Mouse (Mus musculus) ES-Bruce4 (cell line): ENCODE data around the gene Spink2.

Experiments used
- CTCF ChIP-seq: IDR thresholded peaks from one replicate; pipeline ENCODE4 v1.8.1; 2011; ENCODE audit warnings: low read depth, low read length
- EP300 ChIP-seq: IDR thresholded peaks from 2 replicates; pipeline ENCODE4 v1.6.1; 2011; ENCODE audit warnings: low read depth, low read length; ENCODE audit not compliant: insufficient read depth
- POLR2A ChIP-seq: IDR thresholded peaks from one replicate; pipeline ENCODE4 v1.8.1; 2011; ENCODE audit warnings: low read length; ENCODE audit not compliant: insufficient read depth

DNA sequence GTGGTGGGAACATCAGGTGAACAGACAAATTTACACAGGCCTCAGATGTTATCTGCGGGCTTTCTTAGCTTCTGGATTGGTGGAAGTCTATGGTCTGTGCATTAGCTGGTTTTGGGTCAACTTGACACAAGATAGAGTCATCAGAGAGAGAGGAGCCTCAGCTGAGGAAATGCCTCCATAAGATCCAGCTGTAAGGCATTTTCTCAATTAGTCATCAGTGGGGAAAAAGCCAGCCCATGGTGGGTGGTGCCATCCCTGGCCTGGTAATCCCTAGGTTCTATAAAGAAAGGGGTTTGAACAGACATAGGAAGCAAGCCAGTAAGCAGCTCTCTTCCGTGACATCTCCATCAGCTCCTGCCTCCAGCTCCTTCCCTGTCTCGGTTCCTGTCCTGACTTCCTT lies 25.9 kb downstream of the Spink2 start:
- TF ChIP-seq CTCF, result no peak
- TF ChIP-seq POLR2A, result no peak
- TF ChIP-seq EP300, result no peak
